Mouse (Mus musculus): Measurements from ENCODE around the gene Pacsin3. TPM values are rescaled to one million over a fixed set of nuclear protein-coding genes. Genes with fewer than 3 reads are reported as not detected.

Gene Pacsin3
- polyA plus RNA-seq, 1 experiment from 2014 or later, result 21.8 TPM

GRCm38 (mm10) chr2:91308680-91309079, 52.9 kb downstream of the Pacsin3 start:
- Histone ChIP-seq H3K9me3 (ENCODE audit: control insufficient read depth, low read length) (no peaks in the 10 kb centered on the region), H3K9ac (ENCODE audit: low read depth, low read length) (no peak overlapping the region), H3K27me3 (replicated peaks; ENCODE audit: control insufficient read depth, insufficient read depth, low read length) (no peaks in the 10 kb centered on the region), H3K36me3 (ENCODE audit: control insufficient read depth, insufficient read depth, low read length) (peaks cover 3% of the 10 kb centered on the region; the same call in 1 of the 2 replicates), H3K4me1 (ENCODE audit: control insufficient read depth, insufficient read depth, low read depth, low read length) (peaks cover 4% of the 10 kb centered on the region), H3K4me3 (ENCODE audit: low read length) (no peak overlapping the region), H3K4me2 (ENCODE audit: low read length) (no peak overlapping the region), H3K27ac (ENCODE audit: low read depth, low read length) (no peak overlapping the region)
- no peak for ATAC-seq
- 68% methylated on average over 5 of the region's 5 CpGs for WGBS

- ATAC-seq, result no peak
- Histone ChIP-seq H3K27ac (ENCODE audit: low read depth, low read length) (no peak overlapping the region), H3K4me3 (ENCODE audit: low read length) (no peak overlapping the region), H3K4me1 (ENCODE audit: control insufficient read depth, insufficient read depth, low read depth, low read length) (peaks cover 4% of the 10 kb centered on the region), H3K9ac (ENCODE audit: low read depth, low read length) (no peak overlapping the region), H3K27me3 (replicated peaks; ENCODE audit: control insufficient read depth, insufficient read depth, low read length) (no peaks in the 10 kb centered on the region), H3K36me3 (ENCODE audit: control insufficient read depth, insufficient read depth, low read length) (no peaks in the 10 kb centered on the region), H3K9me3 (ENCODE audit: control insufficient read depth, low read length) (no peaks in the 10 kb centered on the region), H3K4me2 (ENCODE audit: low read length) (no peak overlapping the region)
- 76% methylated on average over 3 of the region's 3 CpGs for WGBS
Measured at GRCm38 (mm10) chr2:91309546-91309945, 53.8 kb downstream of the Pacsin3 start.

GRCm38 (mm10) chr2:91312578-91313311, 57.0 kb downstream of the Pacsin3 start:
- peak; percentile 76 for ATAC-seq
- WGBS, result 28% methylated on average over 10 of the region's 10 CpGs

GRCm38 (mm10) chr2:91314184-91314583, 58.4 kb downstream of the Pacsin3 start:
- 92% methylated on average over 7 of the region's 7 CpGs for WGBS
- Histone ChIP-seq H3K4me2 (ENCODE audit: low read length) (no peak overlapping the region), H3K27ac (ENCODE audit: low read depth, low read length) (no peak overlapping the region), H3K27me3 (replicated peaks; ENCODE audit: control insufficient read depth, insufficient read depth, low read length) (no peaks in the 10 kb centered on the region), H3K4me3 (ENCODE audit: low read length) (no peak overlapping the region), H3K4me1 (ENCODE audit: control insufficient read depth, insufficient read depth, low read depth, low read length) (peaks cover 4% of the 10 kb centered on the region), H3K36me3 (ENCODE audit: control insufficient read depth, insufficient read depth, low read length) (no peaks in the 10 kb centered on the region), H3K9ac (ENCODE audit: low read depth, low read length) (no peak overlapping the region), H3K9me3 (ENCODE audit: control insufficient read depth, low read length) (no peaks in the 10 kb centered on the region)
- ATAC-seq, result no peak

More at GRCm38 (mm10) chr2:91312578-91313311, 57.0 kb downstream of the Pacsin3 start:
- Histone ChIP-seq H3K27me3 (replicated peaks; ENCODE audit: control insufficient read depth, insufficient read depth, low read length) (no peaks in the 10 kb centered on the region), H3K9me3 (ENCODE audit: control insufficient read depth, low read length) (no peaks in the 10 kb centered on the region), H3K9ac (ENCODE audit: low read depth, low read length) (no peak overlapping the region), H3K27ac (ENCODE audit: low read depth, low read length) (peak overlapping the region; percentile 13; the same call in 1 of the 2 replicates), H3K36me3 (ENCODE audit: control insufficient read depth, insufficient read depth, low read length) (no peaks in the 10 kb centered on the region), H3K4me3 (ENCODE audit: low read length) (no peak overlapping the region), H3K4me1 (ENCODE audit: control insufficient read depth, insufficient read depth, low read depth, low read length) (peaks cover 4% of the 10 kb centered on the region), H3K4me2 (ENCODE audit: low read length) (no peak overlapping the region)

Other genes starting within 250 kb of the Pacsin3 start
- 1.1 and 2.1 TPM in 2 replicates for gene Rapsn, start 220.3 kb upstream of the Pacsin3 start, polyA plus RNA-seq (2015; fragmentation: Nextera tagmentation; extraction: Ambion mirVana)
- gene Psmc3, start 201.9 kb upstream of the Pacsin3 start, polyA plus RNA-seq (2015; fragmentation: Nextera tagmentation; extraction: Ambion mirVana), result 229 and 270 TPM in 2 replicates
- 30.1 and 35.8 TPM in 2 replicates for gene Slc39a13, start 185.5 kb upstream of the Pacsin3 start, polyA plus RNA-seq (2015; fragmentation: Nextera tagmentation; extraction: Ambion mirVana)
- 3.4 and 4.2 TPM in 2 replicates for gene Spi1, start 173.6 kb upstream of the Pacsin3 start, polyA plus RNA-seq (2015; fragmentation: Nextera tagmentation; extraction: Ambion mirVana)
- gene Mybpc3, start 137.8 kb upstream of the Pacsin3 start, polyA plus RNA-seq (2015; fragmentation: Nextera tagmentation; extraction: Ambion mirVana), result 0.04 and 0.05 TPM in 2 replicates
- 49.9 and 56.3 TPM in 2 replicates for gene Madd, start 72.1 kb upstream of the Pacsin3 start, polyA plus RNA-seq (2015; fragmentation: Nextera tagmentation; extraction: Ambion mirVana)
- gene Nr1h3, start 53.1 kb upstream of the Pacsin3 start, polyA plus RNA-seq (2015; fragmentation: Nextera tagmentation; extraction: Ambion mirVana), result 2.6 and 3.1 TPM in 2 replicates
- gene Acp2, start 53.1 kb upstream of the Pacsin3 start, polyA plus RNA-seq (2015; fragmentation: Nextera tagmentation; extraction: Ambion mirVana), result 38.6 and 43.2 TPM in 2 replicates
- gene Ddb2, start 19.0 kb upstream of the Pacsin3 start, polyA plus RNA-seq (2015; fragmentation: Nextera tagmentation; extraction: Ambion mirVana), result 16.1 and 17.4 TPM in 2 replicates
- 61.2 and 67.7 TPM in 2 replicates for gene Arfgap2, start 9.0 kb downstream of the Pacsin3 start, polyA plus RNA-seq (2015; fragmentation: Nextera tagmentation; extraction: Ambion mirVana)
- gene 1110051M20Rik, start 188.8 kb downstream of the Pacsin3 start, polyA plus RNA-seq (2015; fragmentation: Nextera tagmentation; extraction: Ambion mirVana), result 161 and 163 TPM in 2 replicates
- gene Lrp4, start 201.6 kb downstream of the Pacsin3 start, polyA plus RNA-seq (2015; fragmentation: Nextera tagmentation; extraction: Ambion mirVana), result 4.5 and 5.3 TPM in 2 replicates